Mouse (Mus musculus) brain, embryonic 14.5 days (tissue): ENCODE data around the gene 2310039H08Rik.

Source experiments
- CTCF ChIP-seq: fragments of 200-500 bp; IDR thresholded peaks from 2 replicates; pipeline ENCODE4 v1.5.1; 2012; ENCODE audit warnings: inconsistent platforms, mild to moderate bottlenecking, moderate library complexity, borderline replicate concordance; ENCODE audit not compliant: insufficient read depth, insufficient read length; ENCODE audit errors: extremely low read depth
- POLR2A ChIP-seq: fragments of 200-500 bp; IDR thresholded peaks from 2 replicates; pipeline ENCODE4 v1.6.1; 2012; ENCODE audit warnings: mild to moderate bottlenecking, inconsistent platforms, borderline replicate concordance; ENCODE audit not compliant: poor library complexity, insufficient read depth, insufficient read length, severe bottlenecking; ENCODE audit errors: extremely low read depth

GRCm38 (mm10) chr17:46797386-46797785 is 25.0 kb downstream of the 2310039H08Rik start:
- no peak for TF ChIP-seq POLR2A
- TF ChIP-seq CTCF, result no peak
